Mouse (Mus musculus) cerebellum, adult 2 months (tissue): ENCODE results near the gene Sod1.

Experiments used
- CTCF ChIP-seq: fragments of 200-500 bp; IDR thresholded peaks from 2 replicates; pipeline ENCODE4 v1.5.1; 2011; ENCODE audit warnings: low read depth, mild to moderate bottlenecking, control low read depth, low read length, moderate library complexity, borderline replicate concordance; ENCODE audit not compliant: insufficient read depth
- POLR2A ChIP-seq: fragments of 200-500 bp; IDR thresholded peaks from 2 replicates; pipeline ENCODE4 v1.6.1; 2011; ENCODE audit warnings: low read length, control low read depth, borderline replicate concordance; ENCODE audit not compliant: insufficient read depth

DNA sequence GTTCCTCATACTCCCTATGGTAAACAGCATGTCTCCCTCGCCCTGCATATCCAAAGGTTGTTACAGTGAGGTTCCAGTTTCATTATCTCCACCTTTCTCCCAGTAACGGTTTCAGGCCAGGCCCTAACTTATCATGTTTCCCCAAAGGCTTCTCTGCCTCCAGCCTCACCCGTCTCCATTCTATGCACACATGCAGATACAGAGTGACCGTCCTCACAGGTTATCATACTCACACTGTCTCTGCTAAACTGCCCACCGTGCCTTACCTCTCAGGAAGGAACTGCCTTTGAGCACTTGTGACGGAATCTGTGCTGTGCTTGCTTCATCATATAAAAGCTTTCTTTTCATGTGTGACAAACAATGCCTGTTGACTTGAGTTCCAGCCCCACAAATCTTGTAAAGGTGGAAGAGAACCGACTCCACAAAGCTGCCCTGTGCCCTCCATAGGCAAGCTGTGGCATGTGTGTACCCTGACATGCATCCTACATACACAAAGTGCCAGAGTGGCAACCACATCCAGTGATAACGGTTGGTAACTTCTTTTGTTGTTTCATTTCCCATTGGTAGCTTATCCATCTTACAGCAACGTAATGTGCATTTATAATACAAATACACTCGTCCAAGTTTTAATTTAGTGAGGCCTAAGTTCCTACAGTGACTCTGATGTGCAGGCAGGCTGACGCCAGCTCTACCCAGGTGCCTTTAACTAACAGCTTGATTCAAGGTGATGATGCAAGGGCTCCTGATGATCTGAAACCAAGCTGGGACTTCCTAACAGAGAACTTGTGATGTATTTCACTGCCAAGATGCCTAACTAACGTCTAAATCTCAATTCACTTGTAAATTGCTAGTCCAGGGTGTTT is 6.8 kb upstream of the Sod1 start:
- TF ChIP-seq POLR2A = no peak
- TF ChIP-seq CTCF = no peak
